Mouse (Mus musculus) MN1 (cell line): Measurements from ENCODE around the gene Foxb2.
"Not testable (repeated sequence)": the region's sequence is repeated elsewhere in the genome, so short reads cannot be mapped to it uniquely, and the experiment has no call there.

Experiments used
- DNase-seq: peaks from one replicate; pipeline ENCODE4 v3.0.0-alpha.2; 2016; ENCODE audit warnings: low spot score

Foxb2 gene

DNA sequence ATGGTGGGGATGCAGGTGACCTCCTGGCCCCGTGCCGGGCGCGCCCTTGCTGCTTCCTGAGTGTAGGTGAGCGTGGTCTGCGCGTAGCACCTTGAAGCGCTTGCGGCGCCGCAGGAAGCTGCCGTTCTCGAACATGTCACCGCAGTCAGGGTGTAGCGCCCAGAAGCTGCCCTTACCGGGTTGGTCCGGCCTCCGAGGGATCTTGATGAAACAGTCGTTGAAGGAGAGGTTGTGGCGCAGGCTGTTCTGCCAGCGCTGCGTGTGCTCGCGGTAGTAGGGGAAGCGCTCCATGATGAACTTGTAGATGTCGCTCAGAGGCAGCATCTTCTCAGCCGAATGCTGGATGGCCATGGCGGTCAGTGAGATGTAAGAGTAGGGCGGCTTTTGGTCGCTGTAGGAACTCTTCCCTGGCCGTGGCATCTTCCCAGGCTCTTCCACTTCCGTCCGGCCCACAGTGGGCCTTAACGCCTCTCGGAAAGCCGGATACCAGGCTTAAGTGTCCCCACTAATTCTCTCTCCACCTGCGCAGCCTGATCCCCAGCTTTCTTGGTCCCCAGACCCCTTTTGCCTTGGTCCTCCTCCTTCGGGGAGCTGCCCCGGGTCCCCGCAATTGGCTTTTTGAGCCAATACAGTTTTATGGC, at the start of gene Foxb2:
Gene Foxb2 (minus strand): TSS at position 585 of the 641 bp plus-strand sequence.
- DNase-seq = no peak

DNA sequence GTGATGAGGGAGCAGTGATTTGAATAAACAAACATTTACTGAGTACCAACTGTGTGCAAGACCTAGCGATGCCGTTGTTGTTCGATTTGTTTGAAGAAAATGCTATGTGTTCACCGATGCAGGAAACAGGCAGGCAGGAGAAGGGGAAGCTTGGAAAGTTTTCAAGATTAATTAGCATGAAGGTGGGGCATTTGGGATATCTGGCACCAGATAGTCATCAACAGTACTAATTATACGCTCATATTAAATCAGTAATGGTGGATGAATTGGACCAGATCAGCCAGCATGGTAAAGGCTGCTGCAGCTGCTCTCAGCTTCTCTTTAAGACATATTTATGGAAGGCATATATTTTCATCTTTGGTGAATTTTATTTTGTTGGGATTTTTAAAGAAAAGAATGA, 37.9 kb upstream of the Foxb2 start:
- peak; percentile 7 for DNase-seq

DNA sequence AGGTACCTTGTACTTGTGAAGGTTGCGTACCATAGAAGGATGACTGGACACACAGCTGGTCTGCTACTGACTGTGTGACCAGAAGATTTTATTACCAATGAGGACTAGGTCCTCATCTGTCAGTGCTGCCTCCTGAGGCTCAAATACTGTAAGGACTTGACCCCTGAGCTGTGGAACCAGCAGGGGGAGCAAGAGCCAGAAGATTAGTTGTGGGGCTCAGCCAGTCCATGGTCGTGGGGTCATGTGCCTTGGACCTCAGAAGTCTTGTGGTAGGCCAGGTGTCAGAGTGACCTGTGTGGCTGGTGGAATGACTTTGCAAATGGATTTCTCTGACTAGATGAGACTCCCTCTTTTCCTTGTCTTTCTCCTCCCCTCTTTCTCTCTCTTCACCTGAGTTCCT, 29.5 kb upstream of the Foxb2 start:
- DNase-seq = peak; percentile 24

DNA sequence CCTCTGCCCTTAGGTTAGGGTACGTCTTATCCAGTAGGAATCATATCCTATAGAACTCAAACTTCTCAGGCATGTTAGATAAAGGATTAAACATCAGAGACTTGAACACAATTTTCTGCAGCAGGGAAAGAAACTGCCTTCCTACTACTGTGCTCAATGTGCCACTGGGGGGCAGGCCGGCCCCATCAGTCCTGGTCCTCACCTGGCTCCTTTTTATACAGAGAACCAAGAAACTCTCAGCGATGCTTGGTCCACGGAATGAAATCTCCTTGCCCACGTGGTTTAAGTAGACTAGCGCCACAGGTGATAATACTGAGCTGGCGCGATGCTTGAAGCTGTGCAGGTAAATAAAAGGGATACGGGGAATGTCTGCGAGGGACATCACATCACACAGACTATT, 26.1 kb upstream of the Foxb2 start:
- peak; percentile 16 for DNase-seq

DNA sequence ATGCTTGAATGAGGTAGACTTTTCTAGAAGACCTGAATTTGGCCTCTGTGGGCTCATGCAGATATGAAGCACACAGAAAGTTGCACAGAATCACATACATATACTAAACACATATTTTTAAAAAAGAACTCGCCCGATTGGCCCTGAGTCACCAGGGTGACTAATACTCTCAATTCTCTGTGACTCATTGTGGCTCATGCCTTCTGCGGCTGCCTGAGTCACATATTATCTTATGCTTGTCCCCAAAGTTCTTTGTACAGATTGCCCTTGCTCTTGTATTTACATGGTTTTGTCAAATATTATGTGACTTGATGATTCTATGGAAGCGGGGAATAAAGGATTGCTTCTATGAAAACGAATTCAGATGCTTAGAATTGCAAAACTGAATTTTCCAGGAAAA, 25.0 kb upstream of the Foxb2 start:
- DNase-seq = peak; percentile 16

DNA sequence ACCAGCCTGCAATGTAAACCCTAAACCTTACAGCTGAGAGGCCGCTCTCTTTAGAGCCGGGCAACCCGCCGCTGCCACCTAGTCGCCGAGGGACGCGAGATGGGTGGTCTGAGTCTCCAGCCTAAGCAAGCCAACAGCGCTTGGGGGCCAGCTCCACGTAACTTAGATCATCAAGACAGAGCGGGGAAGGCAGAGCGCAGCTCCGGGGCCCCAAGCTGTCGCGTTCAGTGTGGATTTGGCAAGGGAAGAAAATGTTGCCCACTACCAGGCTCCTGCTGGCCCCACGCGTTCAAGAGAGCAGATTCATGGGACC, 2.8 kb upstream of the Foxb2 start:
- no peak for DNase-seq

DNA sequence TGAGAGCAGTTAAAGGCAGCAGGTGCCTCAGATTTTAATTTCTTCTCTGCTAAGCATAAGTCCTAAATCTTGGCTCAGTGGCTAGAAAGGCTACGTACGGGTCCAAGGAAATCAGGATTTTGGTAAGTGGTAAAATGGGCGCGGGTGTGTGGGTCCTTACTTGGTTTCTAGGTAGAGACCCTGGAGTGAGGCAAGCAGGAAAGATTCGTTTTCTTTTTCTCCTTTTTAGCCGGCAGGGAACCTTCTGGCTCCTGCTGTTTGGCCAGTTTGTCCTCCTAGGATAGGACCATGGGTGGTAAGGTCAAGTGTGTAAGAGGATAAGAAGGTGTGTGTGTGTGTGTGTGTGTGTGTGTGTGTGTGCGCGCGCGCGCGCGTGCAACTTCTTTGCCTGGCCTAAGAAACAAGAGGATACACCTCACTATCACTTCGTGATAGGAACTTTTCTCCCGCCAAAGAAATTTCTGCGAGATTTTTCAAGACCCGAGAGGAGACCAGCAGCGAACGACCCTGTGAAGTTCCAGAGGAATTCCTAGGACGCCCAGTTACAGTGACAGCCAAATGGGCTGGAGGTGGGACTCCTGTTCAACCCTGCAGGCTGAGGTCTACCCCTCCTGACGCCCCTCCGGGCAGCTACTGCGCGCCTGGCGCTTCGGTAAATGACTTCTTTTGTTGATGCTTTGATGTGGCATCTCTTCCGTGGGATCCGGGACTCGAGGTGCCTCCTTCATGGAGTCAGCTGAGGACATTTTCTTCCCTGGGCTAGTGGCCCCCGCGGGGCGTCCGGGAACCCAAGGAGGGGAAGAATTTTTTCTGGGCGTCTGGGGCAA, 2.2 kb upstream of the Foxb2 start:
- no peak for DNase-seq

DNA sequence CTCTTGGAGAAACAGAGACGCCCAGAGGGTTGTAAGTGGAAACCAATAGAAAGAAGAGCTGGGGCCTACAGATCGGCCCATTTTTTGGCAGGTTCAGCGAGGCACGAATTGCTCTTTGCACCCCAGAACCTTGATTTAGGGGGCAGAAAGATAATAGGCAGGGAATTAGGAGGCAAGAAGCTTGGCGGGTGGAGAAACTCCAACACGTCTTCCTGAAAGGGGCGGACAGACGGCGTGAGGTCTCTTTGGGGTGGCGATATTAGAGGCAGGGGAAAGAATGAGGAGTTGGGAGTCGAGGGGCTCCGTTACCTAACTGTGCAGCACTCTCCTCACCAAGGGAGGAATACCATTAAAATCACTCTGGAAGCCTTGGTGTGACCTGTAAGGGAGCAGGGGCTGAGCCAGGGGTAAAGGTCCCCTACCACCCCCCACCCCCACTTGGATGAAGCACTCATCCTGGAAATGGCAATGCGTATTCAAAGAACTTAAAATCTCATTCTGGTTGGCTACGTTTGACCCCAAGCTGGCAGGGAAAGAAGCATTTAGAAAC, 1.5 kb upstream of the Foxb2 start:
- no peak for DNase-seq

DNA sequence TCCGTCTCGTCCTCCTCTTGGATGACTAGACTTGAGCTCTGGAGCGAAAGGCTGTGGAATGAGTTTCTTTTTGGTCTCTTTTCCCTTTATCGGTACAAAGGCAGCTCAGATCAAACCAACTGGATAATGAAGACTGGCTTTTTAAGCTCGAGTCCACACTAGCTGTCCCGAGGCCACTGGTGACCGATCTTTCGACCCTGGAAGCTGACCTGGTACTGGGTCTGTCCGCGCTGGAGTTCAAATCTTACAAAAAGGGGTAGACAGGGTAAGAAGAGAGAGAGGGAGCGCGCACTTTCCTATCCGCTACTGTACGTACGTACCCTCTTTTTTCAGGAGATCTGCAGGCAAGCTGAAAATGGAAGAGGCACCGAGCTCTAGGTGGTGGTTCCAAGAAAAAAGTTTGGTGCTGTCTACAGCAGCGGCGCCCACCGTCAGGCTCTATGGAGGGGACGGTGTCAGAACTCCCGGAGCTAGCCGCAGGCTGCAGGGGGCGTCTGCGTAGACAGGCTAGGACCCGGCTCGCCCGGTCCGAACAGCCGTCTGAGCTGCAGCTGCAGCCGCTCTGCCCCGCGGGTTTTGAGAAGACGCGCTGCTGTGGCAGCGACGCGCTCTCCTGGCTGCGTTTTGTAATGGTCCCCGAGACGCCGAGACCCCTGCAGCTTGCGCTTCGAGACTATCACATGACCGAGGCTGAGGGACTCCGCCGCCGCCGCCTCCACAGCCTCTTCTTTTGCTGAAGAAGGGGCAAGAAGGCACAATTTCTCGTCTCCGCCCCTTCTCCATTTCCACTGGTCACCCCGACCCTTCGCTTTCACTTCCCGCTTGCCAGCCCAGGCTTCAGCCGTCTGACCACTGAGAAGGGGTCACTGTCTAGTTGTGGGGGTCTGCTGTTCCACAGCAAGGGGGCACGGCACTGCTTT, 597 bp upstream of the Foxb2 start:
- DNase-seq = no peak

DNA sequence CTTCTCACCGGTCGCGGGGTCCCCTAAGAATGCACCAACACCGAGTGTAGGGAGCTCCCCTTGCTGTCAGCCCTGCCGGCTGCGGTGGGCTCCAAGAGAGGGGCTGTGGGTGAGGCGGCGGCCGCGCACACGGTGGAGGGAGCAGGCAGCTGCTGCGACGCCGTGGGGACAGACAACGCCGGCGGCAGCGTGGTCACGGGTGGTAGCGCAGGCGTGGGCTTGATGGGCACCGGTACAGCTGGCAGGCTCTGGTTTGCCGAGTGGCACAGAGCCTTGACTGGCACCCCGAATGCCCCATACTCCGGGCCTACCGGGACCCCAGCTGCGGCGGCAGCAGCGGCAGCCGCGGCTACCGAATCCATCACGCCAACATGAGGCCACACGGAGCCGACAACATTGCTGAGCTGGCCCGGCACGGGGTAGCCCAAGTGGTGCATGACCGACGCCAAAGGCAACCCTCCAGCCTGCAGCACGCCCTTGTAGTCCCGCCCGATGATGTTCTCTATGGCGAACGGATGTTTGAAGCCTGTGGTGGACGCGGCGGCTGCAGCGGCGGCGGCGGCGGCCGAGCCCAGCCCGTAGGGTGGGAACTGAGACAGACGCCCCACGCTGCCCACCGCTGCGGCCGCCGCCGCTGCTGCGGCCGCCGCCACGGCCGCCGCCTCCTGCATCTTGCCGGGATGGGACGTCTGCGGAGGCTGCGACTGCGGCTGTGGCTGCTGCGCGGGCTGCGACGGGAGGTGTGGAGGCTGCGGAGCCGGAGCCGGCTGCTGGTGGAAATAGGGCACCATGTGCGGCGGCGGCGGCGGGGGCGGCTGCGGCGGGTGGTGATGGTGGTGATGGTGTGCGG, 1.0 kb downstream of the Foxb2 start:
- no peak for DNase-seq

DNA sequence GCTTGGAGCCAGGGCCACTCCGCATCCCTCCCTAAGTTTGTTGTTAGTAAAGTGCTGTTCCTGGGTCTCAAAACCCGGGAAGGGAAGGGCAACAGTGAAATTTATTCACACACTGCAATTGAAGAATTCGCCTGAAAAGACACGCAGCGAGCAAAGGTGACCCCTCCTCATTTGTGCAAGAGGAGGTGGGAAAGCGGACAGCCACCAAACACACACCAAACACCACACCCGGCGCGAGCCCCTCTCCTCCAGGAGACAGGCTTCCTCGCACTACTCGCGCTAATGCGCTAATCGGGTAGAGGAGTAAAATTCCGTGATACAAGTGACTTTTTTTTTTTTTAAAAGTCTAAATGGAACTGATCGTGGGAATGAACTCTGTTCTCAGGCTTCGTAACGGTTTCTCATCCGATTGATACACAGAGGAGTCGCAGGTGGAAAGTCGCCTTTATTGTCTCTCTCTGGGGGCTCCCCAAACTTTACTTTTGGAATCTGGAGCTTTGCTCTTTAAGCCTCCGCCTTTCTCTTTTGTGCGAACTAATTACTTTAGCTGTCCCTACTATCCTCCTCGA, 2.3 kb downstream of the Foxb2 start:
- DNase-seq = no peak

DNA sequence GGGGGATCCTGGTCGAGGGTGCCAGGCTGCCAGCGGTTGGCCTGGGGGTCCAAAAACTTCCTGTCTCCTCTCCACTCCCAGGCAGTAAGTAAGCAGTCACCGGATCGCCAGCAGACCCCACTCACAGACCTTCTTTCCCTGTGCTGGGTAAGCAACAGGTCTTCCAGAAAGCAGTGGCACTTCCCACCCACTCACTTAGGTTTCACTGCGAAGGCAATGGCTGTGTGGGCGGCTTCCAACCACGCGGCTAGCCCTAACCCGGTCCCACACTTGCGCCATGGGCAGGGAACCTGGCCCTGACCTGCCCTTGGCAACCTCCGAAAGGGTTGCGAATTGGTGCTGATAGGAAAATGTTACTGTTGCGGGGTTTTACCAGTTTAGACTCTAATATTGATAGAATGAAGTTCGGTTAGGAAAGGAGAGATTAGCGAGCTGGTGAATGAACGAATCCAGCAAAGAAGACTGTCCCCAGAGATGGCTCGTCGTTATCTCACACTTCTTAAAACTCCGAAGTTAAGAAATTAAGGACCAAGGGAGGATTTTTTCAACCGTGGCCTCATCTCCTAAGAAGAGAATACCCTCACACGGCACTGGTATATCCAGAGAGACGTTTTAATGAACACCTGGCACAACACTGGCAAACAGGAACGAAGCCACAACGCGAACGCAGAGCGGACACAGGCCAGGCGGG, 3.0 kb downstream of the Foxb2 start:
- no peak for DNase-seq

DNA sequence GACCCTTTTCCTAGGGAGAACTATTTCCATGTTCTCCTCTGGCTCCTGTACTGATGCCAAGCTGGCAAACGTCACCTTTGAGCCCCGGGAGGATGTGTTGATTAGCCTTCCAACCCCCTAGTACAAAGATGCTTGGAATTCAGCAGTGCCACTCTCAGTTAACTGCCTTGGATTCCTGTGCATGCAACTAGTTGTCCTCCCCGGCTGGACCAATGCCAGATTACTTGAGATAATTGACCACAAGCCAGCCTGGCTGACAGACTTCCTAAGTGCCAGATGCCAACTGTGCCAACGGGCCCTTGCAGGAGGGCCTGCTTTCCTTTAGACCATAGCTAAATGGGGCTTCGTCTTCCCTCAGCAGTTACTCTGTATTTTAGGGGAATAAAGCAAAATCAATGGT, 5.1 kb downstream of the Foxb2 start:
- DNase-seq = peak; percentile 85

DNA sequence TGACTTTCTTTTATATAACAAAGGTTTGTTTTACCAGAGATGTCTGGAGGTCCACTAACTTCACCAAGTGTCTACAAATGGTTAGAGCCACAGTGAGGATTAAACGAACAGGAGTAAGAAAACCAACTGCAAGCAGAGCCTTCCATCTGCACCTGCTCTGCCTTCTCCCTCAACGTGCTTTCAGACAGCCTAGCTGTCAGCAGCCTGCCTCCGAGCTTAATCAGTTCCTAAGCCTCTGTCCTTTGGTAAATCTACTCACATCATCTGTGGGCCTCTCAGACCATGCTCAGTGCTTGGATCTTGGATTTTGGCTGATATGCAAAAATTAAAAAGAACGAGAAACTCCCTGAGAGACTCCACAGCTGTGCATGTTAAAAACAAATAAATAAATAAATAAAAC, 15.0 kb downstream of the Foxb2 start:
- no peak for DNase-seq

DNA sequence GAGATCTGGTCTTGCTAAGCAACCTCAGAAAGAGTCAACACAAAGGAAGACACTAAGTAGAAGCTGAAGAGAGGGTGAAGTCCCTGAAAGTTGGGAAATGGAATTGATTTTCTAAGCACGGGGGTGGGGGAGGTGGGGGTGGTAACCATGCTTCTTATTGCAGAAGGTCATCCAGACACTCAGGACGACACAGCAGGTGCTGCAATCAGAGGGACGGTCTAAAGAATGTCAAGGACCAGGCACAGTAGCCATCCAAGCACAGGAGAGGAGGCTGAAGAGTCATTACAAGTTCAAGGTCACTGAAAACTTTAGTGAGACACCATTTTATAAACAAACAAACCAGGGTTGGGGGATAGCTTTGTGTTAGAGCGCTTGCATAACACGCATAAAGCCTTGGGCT, 16.9 kb downstream of the Foxb2 start:
- no peak for DNase-seq

DNA sequence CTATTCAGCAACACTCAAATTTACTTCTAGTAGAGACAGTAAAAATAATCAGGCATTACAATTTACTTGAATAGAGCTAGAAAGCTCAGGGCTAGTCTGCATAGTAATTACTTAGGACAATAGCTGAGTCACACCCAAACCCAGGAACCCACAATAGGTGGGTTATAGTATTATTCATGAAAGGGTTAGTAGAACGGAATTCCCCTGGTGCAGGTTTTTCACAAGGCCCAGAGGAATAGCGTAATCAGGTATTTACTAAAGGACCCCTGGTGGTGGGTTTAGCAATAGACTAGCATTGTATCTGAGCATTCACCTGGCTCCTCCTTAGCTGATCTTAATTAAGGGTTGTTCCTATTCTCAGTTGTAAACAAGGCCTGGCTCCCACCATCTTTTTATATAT, 29.5 kb downstream of the Foxb2 start:
- DNase-seq = not testable (repeated sequence)

DNA sequence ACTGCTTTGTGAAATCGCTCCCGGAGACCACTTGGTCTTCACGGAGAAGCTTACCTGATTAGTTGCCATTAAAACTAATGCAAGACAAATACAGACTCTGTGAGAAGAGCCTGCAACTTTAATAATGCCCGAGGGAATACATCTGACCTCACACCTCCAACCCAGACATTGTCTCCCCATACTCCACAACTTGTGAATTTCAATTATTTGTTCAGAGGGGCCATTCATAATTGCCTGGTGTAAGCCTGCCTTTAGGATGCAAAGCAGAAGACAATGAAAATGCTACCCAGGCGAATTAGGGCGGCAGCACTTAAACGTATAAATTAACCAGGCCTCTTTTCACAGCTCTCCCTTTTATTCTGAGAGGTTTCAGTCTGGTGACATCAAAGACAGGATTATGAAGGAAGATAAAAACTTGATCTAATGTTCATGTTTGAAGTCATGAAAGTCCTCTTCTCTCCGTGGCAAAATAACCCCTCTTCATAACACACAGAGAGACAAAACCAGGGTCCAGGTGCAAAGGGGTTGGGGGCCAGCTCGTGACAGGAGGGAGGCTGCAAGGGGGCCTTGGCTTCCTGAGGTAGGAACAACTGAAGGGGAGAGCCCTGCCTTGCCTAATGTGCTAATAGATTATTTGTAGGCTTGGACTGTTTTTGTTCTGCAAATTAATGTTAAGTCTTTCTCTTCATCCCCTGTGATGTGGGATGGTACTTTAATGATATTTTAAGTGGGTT, 31.9 kb downstream of the Foxb2 start:
- no peak for DNase-seq

DNA sequence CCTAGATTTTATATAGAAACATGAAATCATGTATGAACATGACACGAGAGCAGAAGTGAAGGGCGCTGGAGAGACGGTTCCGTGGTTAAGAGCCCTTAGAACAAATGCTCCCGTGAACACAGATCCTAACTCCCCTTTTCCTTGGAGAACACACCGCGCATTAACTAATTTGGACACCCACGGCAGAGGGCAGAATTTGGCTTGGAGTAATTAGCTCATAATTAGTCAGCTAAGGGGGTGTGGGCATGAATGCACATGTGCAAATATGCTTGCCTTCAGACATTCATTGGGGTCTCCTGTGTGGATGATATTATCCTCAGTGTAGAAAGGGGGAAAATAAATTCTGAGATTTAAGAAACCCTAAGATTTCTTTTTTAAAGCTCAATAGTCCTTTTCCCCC, 32.6 kb downstream of the Foxb2 start:
- DNase-seq = no peak

DNA sequence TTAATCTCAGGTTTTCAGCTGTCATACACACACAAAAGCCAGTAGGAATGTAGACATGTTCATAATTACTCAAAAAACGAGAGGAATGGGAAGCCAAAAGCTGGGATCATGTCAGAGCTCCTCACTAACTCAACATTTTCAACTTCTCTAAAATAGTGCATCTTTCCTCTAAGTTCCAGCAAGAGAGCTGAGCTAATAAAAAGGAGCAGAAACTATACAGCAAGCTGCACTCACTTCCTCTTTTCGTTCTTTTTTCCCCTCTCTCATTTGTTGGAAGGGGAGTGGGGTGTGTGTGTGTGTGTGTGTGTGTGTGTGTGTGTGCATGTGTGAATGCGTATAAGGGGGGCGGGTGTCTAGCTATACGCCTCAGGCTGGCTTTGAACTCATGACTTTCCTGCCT, 45.9 kb downstream of the Foxb2 start:
- DNase-seq = no peak

DNA sequence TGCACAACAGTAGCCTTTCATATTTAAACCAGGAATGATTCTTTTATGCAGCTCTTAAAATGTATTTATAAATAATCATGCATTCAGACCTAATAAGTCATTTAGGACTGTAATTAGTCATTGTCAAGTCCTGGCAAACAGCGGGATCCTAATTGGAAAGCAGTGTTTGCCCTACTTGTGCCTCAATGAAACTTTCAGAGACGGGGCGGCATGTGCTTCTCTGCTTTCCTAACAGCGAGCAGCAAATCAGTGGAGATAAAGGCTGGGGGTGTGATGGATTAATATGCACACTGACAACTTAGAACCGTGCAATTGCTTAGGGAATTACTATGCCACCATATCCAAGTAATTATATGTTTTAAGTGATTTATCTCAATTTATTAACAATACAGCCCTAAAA, 48.4 kb downstream of the Foxb2 start:
- no peak for DNase-seq
